Mouse (Mus musculus): ENCODE results near the gene Vegfd.

Vegfd gene

GRCm38 (mm10) chrX:164419955-164420354 is 46.8 kb downstream of the Vegfd start:
- DNase-seq, result no peak

DNA sequence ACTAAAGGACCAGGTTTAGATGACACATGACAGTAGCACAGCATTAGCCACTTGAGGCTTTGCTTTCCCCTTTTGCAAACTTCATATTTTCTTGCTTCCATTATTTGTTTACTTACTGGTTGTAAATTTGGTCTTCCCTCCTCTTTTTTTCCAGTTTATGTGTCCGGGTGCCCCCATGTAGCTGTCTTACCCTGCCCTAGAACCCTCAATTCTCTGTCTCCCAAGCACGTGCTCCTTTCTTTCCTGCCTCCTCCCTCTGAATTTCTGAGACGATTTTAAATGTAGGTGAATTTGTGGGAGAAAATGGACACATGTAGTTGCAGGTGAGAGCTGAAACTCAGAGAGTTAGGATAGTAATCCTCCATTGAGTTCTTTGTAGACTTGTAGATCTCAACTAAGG is 47.3 kb downstream of the Vegfd start:
- DNase-seq, result no peak

DNA sequence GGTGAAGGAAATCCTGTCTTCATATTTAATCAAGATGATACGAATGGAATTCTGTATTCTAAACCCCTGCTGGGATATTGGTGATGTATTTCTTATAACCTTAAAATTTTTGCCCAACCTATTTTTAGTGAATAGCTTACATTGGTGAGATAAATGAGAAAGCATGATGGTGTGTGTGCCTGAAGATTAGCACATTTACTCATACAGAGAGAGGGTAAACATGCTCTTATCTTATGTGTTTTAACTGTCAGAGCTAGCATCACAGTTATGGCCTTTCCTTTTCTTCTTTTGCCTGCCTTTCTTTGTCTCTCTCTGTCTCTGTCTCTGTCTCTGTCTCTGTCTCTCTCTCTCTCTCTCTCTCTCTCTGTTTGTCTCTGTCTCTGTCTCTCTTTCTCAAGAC is 51.6 kb downstream of the Vegfd start:
- no peak for DNase-seq

GRCm38 (mm10) chrX:164427295-164427694 is 54.1 kb downstream of the Vegfd start:
- DNase-seq, result no peak

- no peak for DNase-seq
Observed at GRCm38 (mm10) chrX:164428224-164428623, 55.0 kb downstream of the Vegfd start.

- DNase-seq, result no peak
Observed at GRCm38 (mm10) chrX:164430621-164431020, 57.4 kb downstream of the Vegfd start.

- no peak for DNase-seq
Observed at GRCm38 (mm10) chrX:164431133-164431532, 58.0 kb downstream of the Vegfd start.

GRCm38 (mm10) chrX:164431541-164431940 is 58.4 kb downstream of the Vegfd start:
- no peak for DNase-seq

GRCm38 (mm10) chrX:164432682-164433081 is 59.5 kb downstream of the Vegfd start:
- no peak for DNase-seq

GRCm38 (mm10) chrX:164436709-164437108 is 63.5 kb downstream of the Vegfd start, which contains the start of gene Asb11:
Asb11 (plus strand) TSS chrX:164436994.
- no peak for DNase-seq

GRCm38 (mm10) chrX:164439462-164439861 is 66.3 kb downstream of the Vegfd start:
- DNase-seq, result no peak

DNA sequence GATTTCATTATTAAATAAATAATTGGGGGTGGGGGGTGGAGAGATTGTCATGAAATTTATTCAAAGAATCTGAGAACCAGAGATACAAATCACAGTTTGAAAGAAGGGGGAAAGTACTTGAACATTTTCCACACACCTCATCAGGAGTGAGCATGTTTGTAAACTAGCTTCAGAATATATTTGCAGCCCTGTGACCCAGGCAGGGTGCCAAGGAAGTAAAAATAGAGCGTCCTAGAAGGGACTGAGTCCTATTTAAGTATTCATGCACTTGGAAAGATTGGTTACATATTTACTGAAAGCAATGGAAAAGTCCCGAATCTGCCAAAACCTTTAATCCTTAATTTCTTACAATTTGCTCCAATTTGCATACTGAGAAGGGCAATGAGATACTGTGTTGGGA is 67.0 kb downstream of the Vegfd start:
- DNase-seq, result no peak

DNA sequence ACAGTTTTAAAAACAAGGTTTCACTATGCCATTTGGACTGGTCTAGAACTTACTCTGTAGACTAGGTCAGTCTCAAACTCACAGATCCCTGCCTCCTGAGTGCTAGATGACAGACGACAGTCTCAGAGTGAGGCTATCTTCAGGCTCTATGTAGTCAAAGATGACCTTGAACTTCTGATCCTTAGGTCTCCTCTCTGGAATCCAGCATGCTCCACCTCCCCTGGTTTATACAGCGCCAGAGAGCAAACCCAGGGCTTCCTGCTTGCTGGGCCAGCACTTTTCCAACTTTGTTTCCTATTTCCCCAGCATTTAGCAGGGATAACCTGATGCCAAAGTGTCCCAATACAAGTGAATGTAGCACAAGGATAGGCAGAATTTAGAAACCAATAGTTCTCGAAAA is 67.5 kb downstream of the Vegfd start:
- no peak for DNase-seq

DNA sequence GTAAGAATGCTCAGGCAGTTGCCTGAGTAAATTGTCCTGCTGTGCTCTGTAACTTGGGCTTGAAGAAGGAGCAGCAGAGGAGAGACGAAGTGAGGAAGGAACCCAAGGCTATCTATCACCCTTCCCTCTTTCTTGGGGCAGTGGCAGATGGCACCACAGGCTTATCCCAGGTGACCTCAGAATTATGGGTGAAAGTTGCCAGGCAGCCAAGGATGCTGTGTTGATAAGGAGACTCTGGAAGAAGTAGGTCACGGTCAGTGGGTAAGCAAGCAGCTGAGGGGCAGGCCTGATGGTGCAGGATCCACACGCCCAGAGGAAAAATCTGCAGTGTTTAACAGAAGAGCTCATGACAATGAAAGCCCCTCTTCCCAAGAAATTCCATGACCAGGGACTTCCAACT is 68.1 kb downstream of the Vegfd start:
- no peak for DNase-seq

GRCm38 (mm10) chrX:164445601-164446000 is 72.4 kb downstream of the Vegfd start:
- no peak for DNase-seq

- peak; percentile 15 to 18 for DNase-seq
Observed at GRCm38 (mm10) chrX:164446106-164446551, 73.0 kb downstream of the Vegfd start.

- DNase-seq, result no peak
Observed at GRCm38 (mm10) chrX:164446835-164447681, 73.9 kb downstream of the Vegfd start.

DNA sequence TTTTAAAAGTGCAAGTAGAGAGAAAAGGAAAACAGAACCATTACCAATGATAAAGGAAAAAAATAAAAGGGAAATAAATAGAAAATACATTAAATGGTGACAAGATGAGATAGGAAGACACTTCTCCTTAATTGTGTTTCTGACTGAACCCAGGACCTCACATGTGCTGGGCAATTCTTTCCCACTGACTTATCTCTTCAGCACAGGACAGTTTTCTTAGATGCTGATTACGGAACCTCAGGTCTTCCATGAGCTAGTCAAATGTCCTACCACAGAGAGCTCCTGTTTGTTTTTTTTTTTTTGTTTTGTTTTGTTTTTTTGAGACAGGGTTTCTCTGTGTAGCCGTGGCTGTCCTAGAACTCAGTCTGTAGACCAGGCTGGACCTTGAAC is 74.5 kb downstream of the Vegfd start:
- DNase-seq, result no peak

DNA sequence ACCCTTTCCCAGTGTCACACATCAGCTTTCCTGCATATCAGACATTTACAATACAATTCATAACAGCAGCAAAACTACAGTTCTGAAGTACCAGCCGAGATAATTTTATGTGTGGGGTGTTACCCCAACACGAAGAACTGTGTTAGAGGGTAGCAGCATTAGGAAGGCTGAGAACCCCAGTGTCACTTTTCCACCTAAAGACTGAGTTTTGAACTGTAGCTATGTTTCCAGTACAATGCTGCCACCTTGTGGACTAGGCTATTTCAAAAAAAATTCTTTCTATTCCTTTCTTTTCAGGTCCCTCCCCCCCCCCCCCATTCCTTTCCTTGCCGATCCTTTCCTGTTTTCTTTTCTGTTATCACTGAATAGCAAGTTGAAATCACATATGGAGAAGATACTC is 76.0 kb downstream of the Vegfd start:
- DNase-seq, result no peak
